Mouse (Mus musculus): ENCODE data around the gene Shisal1. TPM values are rescaled to one million over a fixed set of nuclear protein-coding genes. Genes with fewer than 3 reads are reported as not detected.

Shisal1 gene
- polyA plus RNA-seq, 1 experiment from 2014 or later, result 9.5 TPM

- WGBS, result 66% methylated on average over 14 of the region's 14 CpGs
- no peak overlapping the region; the same call in 1 of the 2 replicates for H3K27ac ChIP-seq
- no peaks in the 10 kb centered on the region for H3K36me3 ChIP-seq
- ATAC-seq (ENCODE audit: low FRiP score), result no peak
- no peak overlapping the region for H3K4me2 ChIP-seq
- H3K9me3 ChIP-seq, result no peaks in the 10 kb centered on the region
- H3K4me1 ChIP-seq (replicated peaks), result peaks cover 55% of the 10 kb centered on the region
- no peak overlapping the region for H3K9ac ChIP-seq
- no peak overlapping the region for H3K4me3 ChIP-seq
- H3K27me3 ChIP-seq, result no peaks in the 10 kb centered on the region
These were observed 51.4 kb downstream of the Shisal1 start for GRCm38 (mm10) chr15:84395341-84396067.

- Histone ChIP-seq H3K36me3 (no peaks in the 10 kb centered on the region; the same call in 1 of the 2 replicates), H3K4me1 (replicated peaks) (peaks cover 36% of the 10 kb centered on the region), H3K4me2 (no peak overlapping the region), H3K27me3 (no peaks in the 10 kb centered on the region), H3K9me3 (peaks cover 9% of the 10 kb centered on the region; the same call in 1 of the 2 replicates), H3K27ac (peak overlapping the region; percentile 55), H3K9ac (no peak overlapping the region), H3K4me3 (no peak overlapping the region)
- ATAC-seq (ENCODE audit: low FRiP score), result no peak
- WGBS, result 48% methylated on average over 6 of the region's 6 CpGs
These were observed 53.6 kb downstream of the Shisal1 start for GRCm38 (mm10) chr15:84393341-84393740.

- Histone ChIP-seq H3K9ac (no peak overlapping the region), H3K9me3 (peaks cover 14% of the 10 kb centered on the region), H3K4me2 (no peak overlapping the region), H3K27me3 (no peaks in the 10 kb centered on the region), H3K4me3 (no peak overlapping the region), H3K27ac (peak overlapping the region; percentile 55), H3K4me1 (replicated peaks) (peaks cover 31% of the 10 kb centered on the region), H3K36me3 (peaks cover 5% of the 10 kb centered on the region)
- 45% methylated on average over 5 of the region's 5 CpGs for WGBS
- no peak; the same call in 1 of the 2 replicates for ATAC-seq (ENCODE audit: low FRiP score)
These were observed 54.1 kb downstream of the Shisal1 start for GRCm38 (mm10) chr15:84392840-84393239.

GRCm38 (mm10) chr15:84392131-84392530, 54.8 kb downstream of the Shisal1 start:
- Histone ChIP-seq H3K27ac (no peak overlapping the region), H3K27me3 (no peaks in the 10 kb centered on the region), H3K4me3 (no peak overlapping the region), H3K36me3 (peaks cover 9% of the 10 kb centered on the region), H3K4me2 (no peak overlapping the region), H3K4me1 (replicated peaks) (peaks cover 24% of the 10 kb centered on the region; the same call in 1 of the 2 replicates), H3K9me3 (peaks cover 21% of the 10 kb centered on the region), H3K9ac (no peak overlapping the region)
- 94% methylated on average over 4 of the region's 4 CpGs for WGBS
- no peak for ATAC-seq (ENCODE audit: low FRiP score)

- no peak for ATAC-seq (ENCODE audit: low FRiP score)
- Histone ChIP-seq H3K4me3 (no peak overlapping the region), H3K4me2 (no peak overlapping the region), H3K9ac (no peak overlapping the region), H3K27me3 (peaks cover 3% of the 10 kb centered on the region; the same call in 1 of the 2 replicates), H3K27ac (no peak overlapping the region), H3K9me3 (peaks cover 24% of the 10 kb centered on the region), H3K36me3 (peaks cover 9% of the 10 kb centered on the region), H3K4me1 (replicated peaks) (peaks cover 8% of the 10 kb centered on the region; the same call in 1 of the 2 replicates)
- WGBS, result 92% methylated on average over 8 of the region's 8 CpGs
These were observed 58.2 kb downstream of the Shisal1 start for GRCm38 (mm10) chr15:84388698-84389131.

- Histone ChIP-seq H3K9ac (no peak overlapping the region), H3K9me3 (peaks cover 24% of the 10 kb centered on the region), H3K27me3 (peaks cover 3% of the 10 kb centered on the region; the same call in 1 of the 2 replicates), H3K4me3 (no peak overlapping the region), H3K36me3 (peaks cover 9% of the 10 kb centered on the region), H3K4me1 (replicated peaks) (no peaks in the 10 kb centered on the region), H3K27ac (no peak overlapping the region), H3K4me2 (no peak overlapping the region)
- no peak for ATAC-seq (ENCODE audit: low FRiP score)
- WGBS, result 90% methylated on average over 8 of the region's 8 CpGs
These were observed 60.8 kb downstream of the Shisal1 start for GRCm38 (mm10) chr15:84385995-84386565.

GRCm38 (mm10) chr15:84384066-84384465, 62.8 kb downstream of the Shisal1 start:
- Histone ChIP-seq H3K4me2 (no peak overlapping the region), H3K27me3 (peaks cover 3% of the 10 kb centered on the region; the same call in 1 of the 2 replicates), H3K4me3 (no peak overlapping the region), H3K27ac (no peak overlapping the region), H3K9me3 (peaks cover 22% of the 10 kb centered on the region), H3K9ac (no peak overlapping the region), H3K4me1 (replicated peaks) (no peaks in the 10 kb centered on the region), H3K36me3 (peaks cover 9% of the 10 kb centered on the region)
- no peak for ATAC-seq (ENCODE audit: low FRiP score)
- 96% methylated on average over 9 of the region's 9 CpGs for WGBS

GRCm38 (mm10) chr15:84380181-84380580, 66.7 kb downstream of the Shisal1 start:
- Histone ChIP-seq H3K4me3 (no peak overlapping the region), H3K4me2 (no peak overlapping the region), H3K4me1 (replicated peaks) (no peaks in the 10 kb centered on the region), H3K36me3 (no peaks in the 10 kb centered on the region), H3K27ac (no peak overlapping the region), H3K9ac (no peak overlapping the region), H3K9me3 (peaks cover 8% of the 10 kb centered on the region), H3K27me3 (peaks cover 3% of the 10 kb centered on the region; the same call in 1 of the 2 replicates)
- WGBS, result 76% methylated on average over 10 of the region's 10 CpGs
- ATAC-seq (ENCODE audit: low FRiP score), result no peak

- Histone ChIP-seq H3K4me3 (no peak overlapping the region), H3K27ac (no peak overlapping the region), H3K27me3 (no peaks in the 10 kb centered on the region; the same call in 1 of the 2 replicates), H3K4me1 (replicated peaks) (no peaks in the 10 kb centered on the region), H3K36me3 (no peaks in the 10 kb centered on the region), H3K9me3 (peaks cover 13% of the 10 kb centered on the region), H3K4me2 (no peak overlapping the region), H3K9ac (no peak overlapping the region)
- no peak for ATAC-seq (ENCODE audit: low FRiP score)
- 80% methylated on average over 9 of the region's 9 CpGs for WGBS
These were observed 68.2 kb downstream of the Shisal1 start for GRCm38 (mm10) chr15:84378734-84379133.

GRCm38 (mm10) chr15:84372801-84373200, 74.1 kb downstream of the Shisal1 start:
- no peak overlapping the region for H3K4me2 ChIP-seq
- peaks cover 13% of the 10 kb centered on the region for H3K9me3 ChIP-seq
- 74% methylated on average over 5 of the region's 5 CpGs for WGBS
- ATAC-seq (ENCODE audit: low FRiP score), result no peak
- H3K27ac ChIP-seq, result no peak overlapping the region
- no peak overlapping the region for H3K9ac ChIP-seq
- H3K27me3 ChIP-seq, result no peaks in the 10 kb centered on the region
- H3K36me3 ChIP-seq, result no peaks in the 10 kb centered on the region
- H3K4me1 ChIP-seq (replicated peaks), result peaks cover 4% of the 10 kb centered on the region; the same call in 1 of the 2 replicates
- H3K4me3 ChIP-seq, result no peak overlapping the region

- Histone ChIP-seq H3K4me3 (no peak overlapping the region), H3K27ac (no peak overlapping the region), H3K9me3 (no peaks in the 10 kb centered on the region), H3K4me2 (no peak overlapping the region), H3K27me3 (no peaks in the 10 kb centered on the region), H3K4me1 (replicated peaks) (peaks cover 11% of the 10 kb centered on the region), H3K9ac (no peak overlapping the region), H3K36me3 (no peaks in the 10 kb centered on the region)
- ATAC-seq (ENCODE audit: low FRiP score), result no peak
- WGBS, result 83% methylated on average over 8 of the region's 8 CpGs
These were observed 79.5 kb downstream of the Shisal1 start for GRCm38 (mm10) chr15:84367402-84367801.

GRCm38 (mm10) chr15:84366574-84366989, 80.3 kb downstream of the Shisal1 start:
- H3K27me3 ChIP-seq, result no peaks in the 10 kb centered on the region
- no peak overlapping the region for H3K27ac ChIP-seq
- H3K4me1 ChIP-seq (replicated peaks), result peaks cover 11% of the 10 kb centered on the region
- H3K9me3 ChIP-seq, result no peaks in the 10 kb centered on the region
- no peak overlapping the region for H3K9ac ChIP-seq
- H3K36me3 ChIP-seq, result no peaks in the 10 kb centered on the region
- no peak overlapping the region for H3K4me2 ChIP-seq
- H3K4me3 ChIP-seq, result no peak overlapping the region
- 80% methylated on average over 10 of the region's 10 CpGs for WGBS
- no peak for ATAC-seq (ENCODE audit: low FRiP score)

All from hindbrain, embryonic 13.5 days (tissue).